In genomic region chr3:89574260-89574659, GRCm38 (mm10) we compare ENCODE assay signal across 8 mouse cellular contexts. TPM values are rescaled to one million over a fixed set of nuclear protein-coding genes. Genes with fewer than 3 reads are reported as not detected.
DNase-seq lines count a peak whose midpoint lies in the region; ATAC-seq lines count a peak whose summit lies in the region.

No protein-coding gene starts in this region.

- H3K36me3 ChIP-seq in neural tube, embryonic 14.5 days (ENCODE audit: control insufficient read depth, insufficient read depth, low read length): no peaks in the 10 kb centered on the region

- H3K27ac ChIP-seq in neural tube, embryonic 14.5 days (ENCODE audit: low read depth, low read length): no peak overlapping the region

- intact Hi-C loops in left cerebral cortex, postnatal 14 days (cut with DNase I): no loop called here

- no peaks in the 10 kb centered on the region for H3K9me3 ChIP-seq in neural tube, embryonic 14.5 days (ENCODE audit: control insufficient read depth, low read length)

- no peaks in the 10 kb centered on the region for H3K27me3 ChIP-seq in neural tube, embryonic 14.5 days (ENCODE audit: control insufficient read depth, insufficient read depth, low read length)

- ATAC-seq in neural tube, embryonic 14.5 days (ENCODE audit: low read depth): 0 out of 2 replicates have a peak, but pooled peaks have one; percentile 51

- peak; percentile 30 for DNase-seq in gastrocnemius, postnatal 10 days
- no peak for DNase-seq in gastrocnemius, adult 18-20 months (ENCODE audit: low spot score)
- DNase-seq in neural tube, embryonic 10.5 days (ENCODE audit: extremely low spot score, low spot score): no peak
- peak; percentile 40 for DNase-seq in induced T-regulatory cell, adult 2 months (ENCODE audit: low read depth)
- DNase-seq in thymus, postnatal 10 days (ENCODE audit: low spot score in 2 of 2): peak; percentile 11 to 40
- no peak for DNase-seq in left cerebral cortex, postnatal 14 days (ENCODE audit: low spot score in 2 of 2)
- no peak for DNase-seq in left cerebral cortex, adult 11 months (ENCODE audit: low spot score)

- no peak overlapping the region for H3K4me3 ChIP-seq in neural tube, embryonic 14.5 days (ENCODE audit: low read depth, low read length)

- H3K4me2 ChIP-seq in neural tube, embryonic 14.5 days (ENCODE audit: low read depth, low read length): no peak overlapping the region

- H3K9ac ChIP-seq in neural tube, embryonic 14.5 days (replicated peaks; ENCODE audit: low read depth, low read length): no peak overlapping the region

- 54% methylated on average over 2 of the region's 2 CpGs for WGBS in neural tube, embryonic 14.5 days

- peaks cover 5% of the 10 kb centered on the region; the same call in 1 of the 2 replicates for H3K4me1 ChIP-seq in neural tube, embryonic 14.5 days (ENCODE audit: control insufficient read depth, insufficient read depth, low read length)

RNA-seq across cellular contexts. Expression of gene Kcnn3, which starts 54.3 kb away (rescaled TPM):
- 10 to 100 TPM in 1 of 2 experiments, 1 to 10 TPM in 1; 6.9 to 11.9 TPM for total RNA-seq in gastrocnemius, postnatal 10 days (2021)
- 1 to 10 TPM; 4.2 to 4.4 TPM for total RNA-seq in gastrocnemius, adult 18-20 months (2021)
- 6.1 and 9.9 TPM in 2 replicates for polyA plus RNA-seq in neural tube, embryonic 14.5 days (2014; fragmentation: Nextera tagmentation; extraction: Ambion mirVana)
- total RNA-seq in left cerebral cortex, postnatal 14 days (2021): 10 to 100 TPM; 21.7 to 22.3 TPM

Comparison
In these comparisons a context has a peak if more than half of its experiments do, and no peak if none do; other contexts are left out.
1. DNase-seq: peak in gastrocnemius, postnatal 10 days (single experiment), induced T-regulatory cell, adult 2 months (single experiment) and thymus, postnatal 10 days (2 of 2); none in gastrocnemius, adult 18-20 months (single experiment), neural tube, embryonic 10.5 days (single experiment), left cerebral cortex, postnatal 14 days (0 of 2) and left cerebral cortex, adult 11 months (single experiment).